Mouse (Mus musculus) heart, postnatal 0 days (tissue): Measurements from ENCODE around the gene Fam13c. TPM values are rescaled to one million over a fixed set of nuclear protein-coding genes. Genes with fewer than 3 reads are reported as not detected.
A peak's percentile ranks its signal among the peaks of the same experiment; 100 is the strongest.

ENCODE experiments used
- ATAC-seq: fragments of 200-750 bp; cut with Nextera tagmentation; 2 replicates; pipeline ENCODE4 v1.8.0; 2017; ENCODE audit warnings: low read depth, moderate number of reproducible peaks, moderate library complexity; ENCODE audit not compliant: insufficient read depth
- DNase-seq: peaks from one replicate; pipeline ENCODE4 v3.0.0-alpha.2; 2016; ENCODE audit warnings: low spot score
- H3K27ac ChIP-seq: fragments of 300-500 bp; sonication (generic); 2 replicates; pipeline ENCODE4 v1.5.1; 2014; ENCODE audit warnings: low read depth, mild to moderate bottlenecking
- H3K27me3 ChIP-seq: fragments of 300-500 bp; sonication (generic); 2 replicates; pipeline ENCODE4 v1.6.1; 2014; ENCODE audit warnings: low read length, mixed read lengths; ENCODE audit not compliant: control insufficient read depth, insufficient read depth
- H3K36me3 ChIP-seq: fragments of 300-500 bp; sonication (generic); replicated peaks from 2 replicates; pipeline ENCODE4 v1.6.1; 2014; ENCODE audit warnings: low read length, mixed read lengths; ENCODE audit not compliant: control insufficient read depth, insufficient read depth
- H3K4me1 ChIP-seq: fragments of 300-500 bp; sonication (generic); 2 replicates; pipeline ENCODE4 v1.6.1; 2014; ENCODE audit warnings: antibody characterized with exemption; ENCODE audit not compliant: control insufficient read depth, insufficient read depth
- H3K4me2 ChIP-seq: fragments of 300-500 bp; sonication (generic); 2 replicates; pipeline ENCODE4 v1.6.1; 2014; ENCODE audit warnings: low read depth, mild to moderate bottlenecking, low read length, moderate library complexity
- H3K4me3 ChIP-seq: fragments of 300-500 bp; sonication (generic); 2 replicates; pipeline ENCODE4 v1.5.1; 2014; ENCODE audit warnings: low read depth, low read length
- H3K9ac ChIP-seq: fragments of 300-500 bp; sonication (generic); replicated peaks from 2 replicates; pipeline ENCODE4 v1.6.1; 2014; ENCODE audit warnings: low read depth, low read length, mixed read lengths
- H3K9me3 ChIP-seq: fragments of 300-500 bp; sonication (generic); replicated peaks from 2 replicates; pipeline ENCODE4 v1.6.1; 2016; ENCODE audit warnings: low read length; ENCODE audit not compliant: control insufficient read depth
- CTCF ChIP-seq: IDR thresholded peaks from 2 replicates; pipeline ENCODE4 v1.5.1; 2016; ENCODE audit warnings: antibody characterized with exemption, control low read depth, low read depth
- EP300 ChIP-seq: IDR thresholded peaks from 2 replicates; pipeline ENCODE4 v1.6.1; 2016; ENCODE audit warnings: antibody characterized with exemption, low read depth
- WGBS: fragments of 180-500 bp; shearing (Covaris S2); extraction: QIAGEN DNeasy Blood & Tissue Kit; methylation state at CpG from one replicate; pipeline ENCODE4 v1.1.7; 2014; 5-methylcytosine and 5-hydroxymethylcytosine counted together
- polyA plus RNA-seq: library from polyadenylated mRNA; unstranded; fragments of >200 nt; fragmentation: Nextera tagmentation; extraction: Ambion mirVana; gene quantifications from 2 replicates; pipeline ENCODE4 v1.2.1, GENCODE M21; 2015
- total RNA-seq: library from RNA; depleted of rRNA; stranded (reverse); fragments of >200 nt; gene quantifications from 2 replicates; pipeline ENCODE4 v1.2.3, GENCODE M21; 2014; ENCODE audit warnings: low replicate concordance

Gene Fam13c
- total and polyA plus RNA-seq, 2 experiments from 2014 or later, result 0.19 to 7.8 TPM

DNA sequence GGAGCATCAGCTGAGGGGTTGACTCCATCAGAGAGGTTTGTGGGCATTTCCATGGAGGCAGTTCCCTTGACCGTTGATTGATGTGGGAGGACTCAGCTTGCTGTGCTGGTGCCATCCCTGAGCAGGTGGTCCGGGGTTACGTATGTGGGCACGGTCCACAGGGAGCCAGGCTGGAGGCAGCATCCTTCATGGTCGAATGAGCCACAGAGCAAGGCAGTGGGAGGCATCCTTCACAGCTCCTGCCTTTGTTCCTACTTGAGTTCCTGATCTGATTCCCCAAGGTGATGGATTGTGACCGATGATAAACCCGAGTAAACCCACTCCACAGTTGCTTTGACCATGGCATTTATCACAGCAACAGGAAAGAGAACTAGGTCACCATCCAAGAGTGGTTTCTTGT is 25.4 kb downstream of the Fam13c start:
- 86% methylated on average over 7 of the region's 7 CpGs for WGBS
- no peaks in the 10 kb centered on the region for H3K9me3 ChIP-seq
- no peaks in the 10 kb centered on the region for H3K4me1 ChIP-seq
- H3K27me3 ChIP-seq, result no peaks in the 10 kb centered on the region
- H3K9ac ChIP-seq, result no peak overlapping the region
- no peaks in the 10 kb centered on the region for H3K36me3 ChIP-seq
- H3K27ac ChIP-seq, result no peak overlapping the region
- DNase-seq, result no peak
- H3K4me2 ChIP-seq, result no peak overlapping the region
- H3K4me3 ChIP-seq, result no peak overlapping the region
- TF ChIP-seq CTCF, result no peak
- no peak for TF ChIP-seq EP300
- no peak for ATAC-seq

DNA sequence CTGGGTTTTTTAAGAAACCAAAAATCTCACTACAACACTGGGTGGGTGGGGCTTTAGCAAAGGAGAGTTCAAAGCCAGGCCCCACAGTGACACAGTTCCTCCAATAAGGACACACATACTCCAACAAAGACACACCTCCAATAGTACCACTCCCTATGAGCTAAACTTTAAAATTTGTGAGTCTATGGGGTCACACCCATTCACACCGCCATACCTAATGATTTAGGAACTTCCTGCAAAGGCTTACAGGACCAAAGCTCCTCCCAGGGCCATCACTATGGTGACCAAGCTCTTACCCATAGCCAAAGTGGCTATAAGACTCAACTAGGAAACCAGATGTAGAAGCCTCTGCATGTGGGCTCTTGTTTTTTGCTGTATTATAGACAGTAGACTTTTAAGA is 30.6 kb downstream of the Fam13c start:
- Histone ChIP-seq H3K9me3 (no peaks in the 10 kb centered on the region), H3K27ac (no peak overlapping the region), H3K36me3 (peaks cover 11% of the 10 kb centered on the region; the same call in 1 of the 2 replicates), H3K4me3 (no peak overlapping the region), H3K4me1 (no peaks in the 10 kb centered on the region), H3K27me3 (no peaks in the 10 kb centered on the region), H3K9ac (no peak overlapping the region), H3K4me2 (no peak overlapping the region)
- 56% methylated on average over 1 of the region's 1 CpGs for WGBS
- no peak for TF ChIP-seq CTCF
- no peak for TF ChIP-seq EP300
- ATAC-seq (no peak), DNase-seq (no peak)

DNA sequence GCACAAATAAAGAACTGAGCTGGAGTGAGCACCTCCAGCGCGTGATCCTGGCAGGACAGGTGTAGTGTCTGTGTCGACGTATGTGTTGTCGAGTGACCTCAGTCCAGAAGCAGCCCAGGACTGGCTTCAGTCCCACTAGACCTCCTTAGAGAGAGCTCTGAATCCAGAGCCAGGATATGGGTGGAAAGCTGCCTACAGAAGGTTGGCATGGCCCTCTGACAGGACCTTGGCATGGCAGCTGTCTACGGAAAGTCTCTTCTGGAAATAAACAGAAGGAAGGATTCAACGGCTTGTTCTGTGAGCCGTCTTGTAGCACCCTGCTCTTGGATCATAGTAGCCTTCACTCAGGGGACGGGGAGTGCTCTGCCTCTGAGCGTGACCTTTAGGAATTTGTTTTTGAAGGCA is 37.5 kb downstream of the Fam13c start:
- no peak overlapping the region for H3K9ac ChIP-seq
- TF ChIP-seq CTCF (no peak), EP300 (no peak)
- no peaks in the 10 kb centered on the region for H3K4me1 ChIP-seq
- H3K9me3 ChIP-seq, result no peaks in the 10 kb centered on the region
- H3K4me2 ChIP-seq, result no peak overlapping the region
- H3K4me3 ChIP-seq, result no peak overlapping the region
- peaks cover 26% of the 10 kb centered on the region; the same call in 1 of the 2 replicates for H3K36me3 ChIP-seq
- no peaks in the 10 kb centered on the region for H3K27me3 ChIP-seq
- WGBS, result 82% methylated on average over 10 of the region's 10 CpGs
- DNase-seq (no peak), ATAC-seq (no peak)
- H3K27ac ChIP-seq, result no peak overlapping the region

DNA sequence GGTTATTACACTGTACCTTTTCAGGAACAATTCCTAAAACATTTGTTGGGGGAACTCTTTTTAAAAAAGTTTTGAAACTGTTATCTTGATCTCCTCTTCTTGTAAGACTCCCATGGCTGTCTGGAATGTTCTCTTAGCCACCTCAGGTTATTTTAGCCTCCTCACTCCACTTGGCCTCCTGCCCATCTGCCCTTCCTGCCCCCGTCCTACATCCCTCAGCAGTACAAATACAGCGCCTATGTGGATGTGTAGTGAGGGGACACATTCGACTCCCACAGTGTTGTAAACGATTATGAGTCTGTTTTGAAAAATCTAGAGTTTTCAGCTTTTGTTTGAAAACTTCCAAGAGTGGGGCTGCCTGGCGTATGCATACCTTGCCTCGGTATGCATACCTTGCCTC is 43.5 kb downstream of the Fam13c start:
- ATAC-seq (no peak), DNase-seq (no peak)
- H3K9me3 ChIP-seq, result no peaks in the 10 kb centered on the region
- no peak for TF ChIP-seq EP300
- H3K9ac ChIP-seq, result no peak overlapping the region
- no peaks in the 10 kb centered on the region; the same call in 1 of the 2 replicates for H3K4me1 ChIP-seq
- no peak overlapping the region for H3K4me2 ChIP-seq
- H3K36me3 ChIP-seq, result peaks cover 3% of the 10 kb centered on the region; the same call in 1 of the 2 replicates
- no peaks in the 10 kb centered on the region for H3K27me3 ChIP-seq
- H3K27ac ChIP-seq, result no peak overlapping the region
- H3K4me3 ChIP-seq, result no peak overlapping the region
- 53% methylated on average over 6 of the region's 6 CpGs for WGBS

DNA sequence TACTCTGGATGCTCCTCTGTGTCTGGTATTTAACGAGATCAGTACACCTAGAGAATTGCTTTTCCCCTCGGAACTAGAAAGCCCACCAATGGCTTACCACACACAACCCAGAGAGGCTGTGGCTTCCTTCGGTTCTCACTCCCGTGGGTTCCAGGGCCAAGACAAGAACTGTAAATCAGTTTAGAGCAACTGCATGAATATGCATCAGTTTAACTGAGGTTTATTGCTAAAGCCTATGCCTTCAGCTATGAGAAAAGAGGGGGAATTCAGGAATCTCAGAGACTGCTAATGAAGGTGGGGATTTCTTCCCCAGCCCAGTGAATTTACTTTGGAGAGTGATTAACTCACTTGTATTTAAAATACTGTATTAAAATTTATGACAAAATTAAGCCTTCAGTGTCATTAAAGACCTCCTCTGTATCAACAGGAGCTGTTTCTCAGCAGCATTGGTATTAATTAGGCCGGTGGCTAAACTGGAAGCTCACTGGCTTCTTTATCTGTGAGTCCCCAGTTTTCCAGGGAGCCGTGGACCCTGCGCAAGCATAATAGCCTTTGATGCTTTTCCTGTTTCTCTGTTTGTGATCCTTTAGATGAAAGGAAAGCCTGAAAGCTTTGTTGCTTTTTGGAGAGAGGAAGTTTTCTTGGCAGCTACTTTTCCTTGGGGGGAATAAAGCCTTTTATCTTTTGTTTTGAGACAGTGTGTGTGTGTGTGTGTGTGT is 44.4 kb downstream of the Fam13c start:
- 57% methylated on average over 7 of the region's 7 CpGs for WGBS
- ATAC-seq, result no peak

DNA sequence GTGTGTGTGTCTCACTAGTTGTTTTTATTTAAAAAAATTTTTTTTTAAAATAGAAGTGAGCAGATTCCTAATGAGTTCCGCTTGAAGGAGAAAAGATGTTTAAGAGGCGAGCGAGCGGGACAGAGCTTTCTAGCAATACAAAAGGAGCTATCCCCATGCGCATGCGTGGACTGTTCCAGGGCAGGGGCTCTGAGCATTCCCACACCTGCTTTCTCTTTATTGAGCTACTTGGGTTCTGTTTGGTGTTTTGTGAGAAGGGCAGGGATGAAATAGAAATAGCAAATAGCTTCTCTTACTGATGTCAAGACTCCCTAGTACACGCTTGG is 45.0 kb downstream of the Fam13c start:
- DNase-seq (no peak), ATAC-seq (no peak)
- H3K27ac ChIP-seq, result peak overlapping the region; percentile 8; the same call in 1 of the 2 replicates
- no peaks in the 10 kb centered on the region for H3K9me3 ChIP-seq
- 57% methylated on average over 7 of the region's 7 CpGs for WGBS
- H3K4me3 ChIP-seq, result no peak overlapping the region
- no peak overlapping the region for H3K9ac ChIP-seq
- peaks cover 3% of the 10 kb centered on the region; the same call in 1 of the 2 replicates for H3K36me3 ChIP-seq
- no peaks in the 10 kb centered on the region for H3K27me3 ChIP-seq
- H3K4me1 ChIP-seq, result no peaks in the 10 kb centered on the region; the same call in 1 of the 2 replicates
- TF ChIP-seq EP300, result no peak
- TF ChIP-seq CTCF, result no peak
- no peak overlapping the region for H3K4me2 ChIP-seq

More for the DNA sequence above, 44.4 kb downstream of the Fam13c start:
- no peak for DNase-seq
- no peak for TF ChIP-seq CTCF
- Histone ChIP-seq H3K36me3 (peaks cover 3% of the 10 kb centered on the region; the same call in 1 of the 2 replicates), H3K27ac (peak overlapping the region; percentile 8), H3K4me1 (no peaks in the 10 kb centered on the region; the same call in 1 of the 2 replicates), H3K9ac (no peak overlapping the region), H3K4me3 (no peak overlapping the region), H3K4me2 (no peak overlapping the region), H3K9me3 (no peaks in the 10 kb centered on the region), H3K27me3 (no peaks in the 10 kb centered on the region)
